Comparison of ENCODE assay signal across 8 mouse cellular contexts in the genomic region with DNA sequence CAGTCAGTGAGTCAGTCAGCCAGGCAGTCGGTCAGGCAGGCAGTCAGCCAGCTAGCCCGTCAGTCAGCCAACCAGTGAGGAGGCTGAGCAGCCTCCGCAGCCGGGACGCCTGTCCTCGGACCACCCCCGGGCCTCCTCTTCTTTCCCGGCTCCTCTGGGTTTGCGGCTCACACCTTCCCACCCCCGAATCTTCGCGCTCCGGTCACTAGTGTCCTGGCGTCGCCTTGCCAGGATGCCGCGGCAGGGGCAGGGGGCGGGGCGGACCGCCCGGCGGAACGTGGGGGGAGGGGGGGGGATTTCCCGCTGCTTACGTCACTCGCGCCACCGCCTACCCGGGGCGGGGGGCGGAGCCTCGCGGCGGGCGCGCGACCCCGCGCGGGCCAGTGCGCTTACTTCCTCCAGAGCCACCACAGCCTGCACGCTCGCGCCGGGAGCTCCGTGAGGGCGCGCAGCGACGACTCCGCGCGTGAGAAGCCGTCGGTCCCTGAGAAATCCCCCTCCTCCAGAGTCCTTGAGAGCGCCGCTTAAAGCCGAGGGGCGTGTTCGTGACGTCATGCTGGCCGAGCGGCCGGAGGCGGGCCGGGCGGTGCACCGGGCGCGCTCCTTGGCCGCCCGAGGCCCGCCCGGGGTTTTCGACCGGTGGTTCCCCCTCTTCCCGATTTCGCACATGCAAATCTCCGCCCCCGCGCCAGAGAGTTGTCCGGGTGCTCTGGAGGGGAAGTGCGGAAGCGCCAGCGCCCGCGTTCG. TPM values are rescaled to one million over a fixed set of nuclear protein-coding genes. Genes with fewer than 3 reads are reported as not detected.
DNase-seq lines count a peak whose midpoint lies in the region; ATAC-seq and TF ChIP-seq lines count a peak whose summit lies in the region.

Rel (minus strand) TSS at position 211 of the 747 bp plus-strand sequence.

- peak within 1 kb of the TSS; percentile 95 for H3K27ac ChIP-seq in bone marrow macrophage, adult 2 months (ENCODE audit: insufficient read depth, low read depth, low read length)
- peak within 1 kb of the TSS; percentile 92 for H3K27ac ChIP-seq in heart, embryonic 11.5 days (ENCODE audit: low read depth, low read length)
- peak within 1 kb of the TSS; percentile 96 for H3K27ac ChIP-seq in kidney, embryonic 16.5 days (ENCODE audit: low read length)
- H3K27ac ChIP-seq in liver, adult 2 months (replicated peaks; ENCODE audit: insufficient read depth, low read depth, low read length): peak within 1 kb of the TSS; percentile 100

- peak within 1 kb of the TSS; percentile 77 for H3K9ac ChIP-seq in heart, embryonic 11.5 days (ENCODE audit: low read depth, low read length)
- H3K9ac ChIP-seq in kidney, embryonic 16.5 days (replicated peaks; ENCODE audit: low read length): peak within 1 kb of the TSS; percentile 79
- peak within 1 kb of the TSS; percentile 99 for H3K9ac ChIP-seq in liver, adult 2 months (ENCODE audit: low read depth, low read length)

- H3K79me2 ChIP-seq in liver, adult 2 months (ENCODE audit: control insufficient read depth, insufficient read depth, low read length): peaks cover 2% of the 10 kb centered on the region; the same call in 1 of the 2 replicates
- peaks cover 31% of the 10 kb centered on the region for H3K79me2 ChIP-seq in myocyte (ENCODE audit: control insufficient read depth, insufficient read depth)

- DNase-seq in A20 (ENCODE audit: low read depth, low spot score): peak; percentile 97
- DNase-seq in liver, adult 2 months (ENCODE audit: extremely low read depth, low read depth, low spot score): peak; percentile 85
- peak; percentile 96 for DNase-seq in splenic B cell, adult 2 months (ENCODE audit: low read depth, low spot score)

- peak within 1 kb of the TSS; percentile 71 for H3K4me2 ChIP-seq in heart, embryonic 11.5 days
- peak within 1 kb of the TSS; percentile 78 for H3K4me2 ChIP-seq in kidney, embryonic 16.5 days (replicated peaks; ENCODE audit: low read depth, low read length)
- H3K4me2 ChIP-seq in myocyte (ENCODE audit: low read depth): peak within 1 kb of the TSS; percentile 92

- H3K27me3 ChIP-seq in heart, embryonic 11.5 days (ENCODE audit: control insufficient read depth, insufficient read depth, low read length): no peaks in the 10 kb centered on the region
- 0 out of 2 replicates have a peak, but pooled peaks cover 6% of the 10 kb centered on the region for H3K27me3 ChIP-seq in kidney, embryonic 16.5 days (ENCODE audit: insufficient read depth, low read length)
- H3K27me3 ChIP-seq in liver, adult 2 months (ENCODE audit: control insufficient read depth, insufficient read depth, low read length): no peaks in the 10 kb centered on the region
- H3K27me3 ChIP-seq in myocyte (ENCODE audit: control insufficient read depth, insufficient read depth, insufficient read length): no peaks in the 10 kb centered on the region
- no peaks in the 10 kb centered on the region for H3K27me3 ChIP-seq in splenic B cell, adult 2 months (ENCODE audit: control insufficient read depth, insufficient read depth, low read length, poor library complexity, severe bottlenecking)

- no peaks in the 10 kb centered on the region for H3K36me3 ChIP-seq in heart, embryonic 11.5 days (ENCODE audit: control insufficient read depth, insufficient read depth, low read length)
- H3K36me3 ChIP-seq in kidney, embryonic 16.5 days (ENCODE audit: insufficient read depth, low read length): no peaks in the 10 kb centered on the region
- no peaks in the 10 kb centered on the region for H3K36me3 ChIP-seq in liver, adult 2 months (ENCODE audit: control insufficient read depth, insufficient read depth, low read length)
- H3K36me3 ChIP-seq in myocyte (ENCODE audit: control insufficient read depth, insufficient read depth): no peaks in the 10 kb centered on the region
- H3K36me3 ChIP-seq in splenic B cell, adult 2 months (ENCODE audit: control insufficient read depth, insufficient read depth, low read length, poor library complexity, severe bottlenecking): 0 out of 2 replicates have a peak, but pooled peaks cover 4% of the 10 kb centered on the region

- ATAC-seq in erythroblast, adult 5-6 weeks (replicated peaks; ENCODE audit: low FRiP score, poor library complexity, severe bottlenecking): peak; percentile 46; the same call in 1 of the 2 replicates
- peak; percentile 90 for ATAC-seq in heart, embryonic 11.5 days (replicated peaks; ENCODE audit: insufficient number of reproducible peaks, low FRiP score, low TSS enrichment)
- peak; percentile 95 for ATAC-seq in kidney, embryonic 16.5 days (ENCODE audit: low FRiP score, low TSS enrichment)

- H3ac ChIP-seq in myocyte (ENCODE audit: control insufficient read depth, insufficient read length): peak within 1 kb of the TSS; percentile 64

- TF ChIP-seq CTCF in bone marrow macrophage, adult 2 months (IDR thresholded peaks at IDR 0.05; ENCODE audit: low read depth, low read length): no peak
- TF ChIP-seq CTCF in liver, adult 2 months (IDR thresholded peaks at IDR 0.05; ENCODE audit: low read depth, low read length): no peak

- TF ChIP-seq POLR2A in bone marrow macrophage, adult 2 months (IDR thresholded peaks at IDR 0.05; ENCODE audit: borderline replicate concordance, low read depth, low read length): peak; percentile 71; the same call in 1 of the 2 replicates
- peak; percentile 40; the same call in 1 of the 2 replicates for TF ChIP-seq POLR2A in liver, adult 2 months (IDR thresholded peaks at IDR 0.05; ENCODE audit: extremely low read depth, insufficient read depth, low read length)
- peak; percentile 83 for TF ChIP-seq POLR2A in myocyte (IDR thresholded peaks at IDR 0.05; ENCODE audit: insufficient read length, low read depth)

- peak within 1 kb of the TSS; percentile 97 for H3K4me3 ChIP-seq in bone marrow macrophage, adult 2 months (ENCODE audit: insufficient read depth, low read length)
- H3K4me3 ChIP-seq in heart, embryonic 11.5 days (ENCODE audit: low read depth, low read length): peak within 1 kb of the TSS; percentile 59
- H3K4me3 ChIP-seq in kidney, embryonic 16.5 days (ENCODE audit: low read length): peak within 1 kb of the TSS; percentile 72
- peak within 1 kb of the TSS; percentile 98 for H3K4me3 ChIP-seq in liver, adult 2 months (ENCODE audit: insufficient read depth, low read depth, low read length)
- peak within 1 kb of the TSS; percentile 70 for H3K4me3 ChIP-seq in myocyte

- H3K4me1 ChIP-seq in bone marrow macrophage, adult 2 months (ENCODE audit: control insufficient read depth, insufficient read depth, low read length): peaks cover 10% of the 10 kb centered on the region
- no peaks in the 10 kb centered on the region for H3K4me1 ChIP-seq in heart, embryonic 11.5 days (ENCODE audit: control insufficient read depth, insufficient read depth, low read length)
- peaks cover 5% of the 10 kb centered on the region for H3K4me1 ChIP-seq in kidney, embryonic 16.5 days (ENCODE audit: insufficient read depth, low read length)
- H3K4me1 ChIP-seq in liver, adult 2 months (ENCODE audit: control insufficient read depth, insufficient read depth, low read length): peaks cover 3% of the 10 kb centered on the region; the same call in 1 of the 2 replicates

- 0 out of 2 replicates have a peak, but pooled peaks cover 3% of the 10 kb centered on the region for H3K9me3 ChIP-seq in heart, embryonic 11.5 days (replicated peaks; ENCODE audit: control insufficient read depth, low read length)
- no peaks in the 10 kb centered on the region for H3K9me3 ChIP-seq in kidney, embryonic 16.5 days (ENCODE audit: low read length)

- WGBS in heart, embryonic 11.5 days (ENCODE audit: insufficient replicate concordance): under 1% methylated on average over 80 of the region's 88 CpGs
- under 1% methylated on average over 72 of the region's 88 CpGs for WGBS in kidney, embryonic 16.5 days
- WGBS in liver, adult 2 months: under 1% methylated on average over 79 of the region's 88 CpGs

TF ChIP-seq in myocyte, 11 proteins besides CTCF, POLR2A, EP300 and RAD21:
- TF ChIP-seq USF1 (IDR thresholded peaks at IDR 0.05; ENCODE audit: low read depth) (no peak), REST (IDR thresholded peaks at IDR 0.05; ENCODE audit: insufficient read depth, insufficient read length) (no peak), MAX (IDR thresholded peaks at IDR 0.05; ENCODE audit: low read depth) (no peak), E2F4 (IDR thresholded peaks at IDR 0.05; ENCODE audit: insufficient read depth) (peak; percentile 6), SRF (IDR thresholded peaks at IDR 0.05; ENCODE audit: control insufficient read depth, insufficient read length, low read depth) (no peak), POLR2AphosphoS2 (IDR thresholded peaks at IDR 0.05; ENCODE audit: insufficient read length, low read depth) (peak; percentile 95), MYOD1 (IDR thresholded peaks at IDR 0.05; ENCODE audit: control insufficient read depth in 1 of 3, insufficient read length in 2 of 3, low read depth in 2 of 3) (no peak), TCF12 (IDR thresholded peaks at IDR 0.05; ENCODE audit: insufficient read depth, poor library complexity, severe bottlenecking) (no peak), CEBPB (IDR thresholded peaks at IDR 0.05; ENCODE audit: insufficient read depth, poor library complexity, severe bottlenecking) (no peak), MYOG (IDR thresholded peaks at IDR 0.05; ENCODE audit: control insufficient read depth in 1 of 3, insufficient read depth in 1 of 3, insufficient read length in 2 of 3, low read depth in 2 of 3) (peak in 2 of 3 experiments; percentile 12 to 32), TCF3 (IDR thresholded peaks at IDR 0.05; ENCODE audit: insufficient read length, low read depth) (no peak)

RNA-seq across cellular contexts. Expression of gene Rel, which starts in this region (rescaled TPM):
- 26.6 and 26.7 TPM in 2 replicates for polyA plus RNA-seq in bone marrow macrophage, adult 2 months (2012; ENCODE audit: insufficient read depth, insufficient read length, missing spikeins)
- 6.5 and 8.6 TPM in 2 replicates for total RNA-seq in erythroblast, adult 5-6 weeks (2015; ENCODE audit: low replicate concordance)
- 1.3 and 1.8 TPM in 2 replicates for total RNA-seq in erythroblast, adult 5-6 weeks (2017; ENCODE audit: low replicate concordance)
- polyA plus RNA-seq in heart, embryonic 11.5 days (2014; fragmentation: Nextera tagmentation; extraction: Ambion mirVana): 1.9 and 2.5 TPM in 2 replicates
- 0.60 and 0.76 TPM in 2 replicates for polyA plus RNA-seq in kidney, embryonic 16.5 days (2015; fragmentation: Nextera tagmentation; extraction: Ambion mirVana)
- total RNA-seq in liver, adult 2 months (2014; rRNA removed): 2.1 and 2.3 TPM in 2 replicates
- 1.3 TPM in 2 replicates for polyA plus RNA-seq in liver, adult 2 months (2012; rRNA removed)
- polyA plus RNA-seq in myocyte (2012; fragmentation: generic; extraction: Trizol): 0.76 TPM

Comparison
In these comparisons a context has a peak if more than half of its experiments do, and no peak if none do; other contexts are left out.
1. Peak in every context shown above with its lines: DNase-seq, ATAC-seq, H3K4me3 ChIP-seq and H3K27ac ChIP-seq.
2. Peak in ATAC-seq, H3K4me3 ChIP-seq, H3K27ac ChIP-seq, H3K9ac ChIP-seq and H3K4me2 ChIP-seq in kidney, embryonic 16.5 days; RNA of the gene not detected or under 1 TPM.